Mouse (Mus musculus) large intestine, adult 2 months (tissue): ENCODE results near the gene A430033K04Rik. TPM values are rescaled to one million over a fixed set of nuclear protein-coding genes. Genes with fewer than 3 reads are reported as not detected.

Experiments
- DNase-seq: peaks from one replicate; pipeline ENCODE4 v3.0.0-alpha.2; 2012; ENCODE audit warnings: low read depth, low spot score
- WGBS: fragments of 180-500 bp; shearing (Covaris S2); methylation state at CpG from one replicate; pipeline ENCODE4 v1.1.7; 2018; 5-methylcytosine and 5-hydroxymethylcytosine counted together
- polyA plus RNA-seq: library from polyadenylated mRNA; depleted of rRNA; stranded (reverse); fragments of >200 nt; gene quantifications from 2 replicates; pipeline ENCODE4 v1.2.3, GENCODE M21; 2012; rRNA removed

Gene A430033K04Rik
- polyA plus RNA-seq: 1.3 and 1.7 TPM in 2 replicates

GRCm38 (mm10) chr5:138622645-138623477 lies at the start of gene A430033K04Rik:
TSS of gene A430033K04Rik (plus strand) at chr5:138622859.
- DNase-seq: peak; percentile 94
- under 1% methylated on average over 30 of the region's 30 CpGs for WGBS

GRCm38 (mm10) chr5:138587396-138587795 lies 35.3 kb upstream of the A430033K04Rik start:
- DNase-seq: no peak
- 79% methylated on average over 6 of the region's 6 CpGs for WGBS

GRCm38 (mm10) chr5:138618353-138618752 lies 4.3 kb upstream of the A430033K04Rik start:
- 94% methylated on average over 1 of the region's 1 CpGs for WGBS
- DNase-seq: no peak

GRCm38 (mm10) chr5:138619211-138620128 lies 3.2 kb upstream of the A430033K04Rik start, which contains the start of gene Zfp68:
TSS of gene Zfp68 (minus strand) at chr5:138619761.
- DNase-seq: peak; percentile 87
- WGBS: under 1% methylated on average over 43 of the region's 43 CpGs

- DNase-seq: no peak
Measured at GRCm38 (mm10) chr5:138620836-138621235, 1.8 kb upstream of the A430033K04Rik start.

GRCm38 (mm10) chr5:138623478-138623875 lies 818 bp downstream of the A430033K04Rik start:
- DNase-seq: no peak
- WGBS: 7% methylated on average over 3 of the region's 3 CpGs

More at GRCm38 (mm10) chr5:138620836-138621235, 1.8 kb upstream of the A430033K04Rik start:
- WGBS: 37% methylated on average over 5 of the region's 5 CpGs

GRCm38 (mm10) chr5:138636486-138636885 lies 13.8 kb downstream of the A430033K04Rik start:
- DNase-seq: no peak
- 98% methylated on average over 2 of the region's 2 CpGs for WGBS

- no peak for DNase-seq
- 91% methylated on average over 3 of the region's 3 CpGs for WGBS
Measured at GRCm38 (mm10) chr5:138641081-138641480, 18.4 kb downstream of the A430033K04Rik start.

GRCm38 (mm10) chr5:138641761-138642160 lies 19.1 kb downstream of the A430033K04Rik start:
- 86% methylated on average over 3 of the region's 3 CpGs for WGBS
- DNase-seq: no peak

- WGBS: 89% methylated on average over 1 of the region's 1 CpGs
- DNase-seq: no peak
Measured at GRCm38 (mm10) chr5:138652911-138653310, 30.3 kb downstream of the A430033K04Rik start.

- 13% methylated on average over 2 of the region's 2 CpGs for WGBS
- DNase-seq: no peak
Measured at GRCm38 (mm10) chr5:138656477-138657156, 34.0 kb downstream of the A430033K04Rik start.

GRCm38 (mm10) chr5:138657407-138657806 lies 34.7 kb downstream of the A430033K04Rik start:
- WGBS: 89% methylated on average over 3 of the region's 3 CpGs
- DNase-seq: no peak

GRCm38 (mm10) chr5:138657854-138658253 lies 35.2 kb downstream of the A430033K04Rik start:
- WGBS: 13% methylated on average over 6 of the region's 6 CpGs
- no peak for DNase-seq

- no peak for DNase-seq
- 6% methylated on average over 5 of the region's 5 CpGs for WGBS
Measured at GRCm38 (mm10) chr5:138658922-138659321, 36.3 kb downstream of the A430033K04Rik start.

- 57% methylated on average over 8 of the region's 8 CpGs for WGBS
Measured at GRCm38 (mm10) chr5:138683023-138683766, 60.5 kb downstream of the A430033K04Rik start.

GRCm38 (mm10) chr5:138683821-138684220 lies 61.2 kb downstream of the A430033K04Rik start:
- whole genome bisulfite sequencing: 95% methylated on average over 7 of the region's 7 CpGs

More at GRCm38 (mm10) chr5:138683023-138683766, 60.5 kb downstream of the A430033K04Rik start:
- no peak for DNase-seq

GRCm38 (mm10) chr5:138687453-138687852 lies 64.8 kb downstream of the A430033K04Rik start:
- WGBS: 23% methylated on average over 5 of the region's 5 CpGs
- peak; percentile 19 for DNase-seq

More at GRCm38 (mm10) chr5:138683821-138684220, 61.2 kb downstream of the A430033K04Rik start:
- DNase-seq: no peak

- WGBS: 74% methylated on average over 5 of the region's 5 CpGs
- no peak for DNase-seq
Measured at GRCm38 (mm10) chr5:138689254-138689653, 66.6 kb downstream of the A430033K04Rik start.
